Mouse (Mus musculus): ENCODE measurements around the gene Mtr. TPM values are rescaled to one million over a fixed set of nuclear protein-coding genes. Genes with fewer than 3 reads are reported as not detected.

The Mtr gene
- polyA plus RNA-seq, 1 experiment = 7.5 TPM

- DNase-seq = no peak
- WGBS = 71% methylated on average over 6 of the region's 6 CpGs
- no peak for TF ChIP-seq POLR2A (IDR thresholded peaks at IDR 0.05; ENCODE audit: borderline replicate concordance, extremely low read depth, low read depth, low read length)
- TF ChIP-seq CTCF (IDR thresholded peaks at IDR 0.05; ENCODE audit: insufficient read depth, low read length) = no peak
- Histone ChIP-seq H3K4me1 (ENCODE audit: control insufficient read depth, insufficient read depth, low read length) (no peaks in the 10 kb centered on the region), H3K4me3 (replicated peaks; ENCODE audit: extremely low read depth, low read depth, low read length) (no peak overlapping the region)
Measured at GRCm38 (mm10) chr13:12274721-12275120, 16.8 kb upstream of the Mtr start.

GRCm38 (mm10) chr13:12274220-12274619 lies 16.3 kb upstream of the Mtr start:
- TF ChIP-seq CTCF (IDR thresholded peaks at IDR 0.05; ENCODE audit: insufficient read depth, low read length) (no peak), POLR2A (IDR thresholded peaks at IDR 0.05; ENCODE audit: borderline replicate concordance, extremely low read depth, low read depth, low read length) (no peak)
- 82% methylated on average over 4 of the region's 4 CpGs for WGBS

GRCm38 (mm10) chr13:12272953-12273352 lies 15.0 kb upstream of the Mtr start:
- H3K4me1 ChIP-seq (ENCODE audit: control insufficient read depth, insufficient read depth, low read length) = no peaks in the 10 kb centered on the region
- peak; percentile 9 for DNase-seq
- TF ChIP-seq POLR2A (IDR thresholded peaks at IDR 0.05; ENCODE audit: borderline replicate concordance, extremely low read depth, low read depth, low read length) (no peak), CTCF (IDR thresholded peaks at IDR 0.05; ENCODE audit: insufficient read depth, low read length) (peak; percentile 24; the same call in 1 of the 2 replicates)
- no peak overlapping the region for H3K4me3 ChIP-seq (replicated peaks; ENCODE audit: extremely low read depth, low read depth, low read length)
- 57% methylated on average over 3 of the region's 3 CpGs for WGBS

More at GRCm38 (mm10) chr13:12274220-12274619, 16.3 kb upstream of the Mtr start:
- Histone ChIP-seq H3K4me3 (replicated peaks; ENCODE audit: extremely low read depth, low read depth, low read length) (no peak overlapping the region), H3K4me1 (ENCODE audit: control insufficient read depth, insufficient read depth, low read length) (no peaks in the 10 kb centered on the region)
- DNase-seq = no peak

GRCm38 (mm10) chr13:12267971-12268370 lies 10.1 kb upstream of the Mtr start:
- Histone ChIP-seq H3K4me3 (replicated peaks; ENCODE audit: extremely low read depth, low read depth, low read length) (no peak overlapping the region), H3K4me1 (ENCODE audit: control insufficient read depth, insufficient read depth, low read length) (no peaks in the 10 kb centered on the region)
- no peak for DNase-seq
- 89% methylated on average over 3 of the region's 3 CpGs for WGBS
- TF ChIP-seq CTCF (IDR thresholded peaks at IDR 0.05; ENCODE audit: insufficient read depth, low read length) = no peak
- no peak for TF ChIP-seq POLR2A (IDR thresholded peaks at IDR 0.05; ENCODE audit: borderline replicate concordance, extremely low read depth, low read depth, low read length)

GRCm38 (mm10) chr13:12267097-12267496 lies 9.2 kb upstream of the Mtr start:
- DNase-seq = no peak
- TF ChIP-seq CTCF (IDR thresholded peaks at IDR 0.05; ENCODE audit: insufficient read depth, low read length) (peak; percentile 16; the same call in 1 of the 2 replicates), POLR2A (IDR thresholded peaks at IDR 0.05; ENCODE audit: borderline replicate concordance, extremely low read depth, low read depth, low read length) (no peak)
- 36% methylated on average over 3 of the region's 3 CpGs for WGBS
- Histone ChIP-seq H3K4me1 (ENCODE audit: control insufficient read depth, insufficient read depth, low read length) (no peaks in the 10 kb centered on the region), H3K4me3 (replicated peaks; ENCODE audit: extremely low read depth, low read depth, low read length) (no peak overlapping the region)

GRCm38 (mm10) chr13:12263996-12264395 lies 6.1 kb upstream of the Mtr start:
- Histone ChIP-seq H3K4me1 (ENCODE audit: control insufficient read depth, insufficient read depth, low read length) (no peaks in the 10 kb centered on the region), H3K4me3 (replicated peaks; ENCODE audit: extremely low read depth, low read depth, low read length) (no peak overlapping the region)
- DNase-seq = no peak
- 72% methylated on average over 6 of the region's 6 CpGs for WGBS
- TF ChIP-seq POLR2A (IDR thresholded peaks at IDR 0.05; ENCODE audit: borderline replicate concordance, extremely low read depth, low read depth, low read length) (no peak), CTCF (IDR thresholded peaks at IDR 0.05; ENCODE audit: insufficient read depth, low read length) (no peak)

GRCm38 (mm10) chr13:12261505-12261904 lies 3.6 kb upstream of the Mtr start:
- Histone ChIP-seq H3K4me1 (ENCODE audit: control insufficient read depth, insufficient read depth, low read length) (no peaks in the 10 kb centered on the region; the same call in 1 of the 2 replicates), H3K4me3 (replicated peaks; ENCODE audit: extremely low read depth, low read depth, low read length) (no peak overlapping the region)
- DNase-seq = no peak
- no peak for TF ChIP-seq POLR2A (IDR thresholded peaks at IDR 0.05; ENCODE audit: borderline replicate concordance, extremely low read depth, low read depth, low read length)
- TF ChIP-seq CTCF (IDR thresholded peaks at IDR 0.05; ENCODE audit: insufficient read depth, low read length) = no peak

GRCm38 (mm10) chr13:12256871-12257390 lies 982 bp downstream of the Mtr start:
- TF ChIP-seq POLR2A (IDR thresholded peaks at IDR 0.05; ENCODE audit: borderline replicate concordance, extremely low read depth, low read depth, low read length) (no peak), CTCF (IDR thresholded peaks at IDR 0.05; ENCODE audit: insufficient read depth, low read length) (no peak)
- Histone ChIP-seq H3K4me1 (ENCODE audit: control insufficient read depth, insufficient read depth, low read length) (no peaks in the 10 kb centered on the region; the same call in 1 of the 2 replicates), H3K4me3 (replicated peaks; ENCODE audit: extremely low read depth, low read depth, low read length) (peak overlapping the region; percentile 84)
- DNase-seq = no peak
- WGBS = 13% methylated on average over 10 of the region's 10 CpGs

- no peak for DNase-seq
- TF ChIP-seq POLR2A (IDR thresholded peaks at IDR 0.05; ENCODE audit: borderline replicate concordance, extremely low read depth, low read depth, low read length) = no peak
- TF ChIP-seq CTCF (IDR thresholded peaks at IDR 0.05; ENCODE audit: insufficient read depth, low read length) = no peak
- Histone ChIP-seq H3K4me3 (replicated peaks; ENCODE audit: extremely low read depth, low read depth, low read length) (no peak overlapping the region), H3K4me1 (ENCODE audit: control insufficient read depth, insufficient read depth, low read length) (no peaks in the 10 kb centered on the region; the same call in 1 of the 2 replicates)
- 51% methylated on average over 3 of the region's 3 CpGs for WGBS
Measured at GRCm38 (mm10) chr13:12255911-12256705, 1.8 kb downstream of the Mtr start.

GRCm38 (mm10) chr13:12250496-12250895 lies 7.4 kb downstream of the Mtr start:
- no peak for DNase-seq
- no peak overlapping the region for H3K4me3 ChIP-seq (replicated peaks; ENCODE audit: extremely low read depth, low read depth, low read length)
- 98% methylated on average over 3 of the region's 3 CpGs for WGBS
- no peaks in the 10 kb centered on the region for H3K4me1 ChIP-seq (ENCODE audit: control insufficient read depth, insufficient read depth, low read length)
- TF ChIP-seq CTCF (IDR thresholded peaks at IDR 0.05; ENCODE audit: insufficient read depth, low read length) (no peak), POLR2A (IDR thresholded peaks at IDR 0.05; ENCODE audit: borderline replicate concordance, extremely low read depth, low read depth, low read length) (no peak)

All from lung, adult 2 months (tissue).